Mouse (Mus musculus): ENCODE data around the gene Tpcn1. TPM values are rescaled to one million over a fixed set of nuclear protein-coding genes. Genes with fewer than 3 reads are reported as not detected.
A peak's percentile ranks its signal among the peaks of the same experiment; 100 is the strongest.

The Tpcn1 gene
- total RNA-seq (2022) = 10 to 100 TPM; 32.5 to 41.9 (median 34.2) TPM

GRCm38 (mm10) chr5:120588569-120589094 is at the start of gene Tpcn1, which contains the start of gene Iqcd:
TSS of gene Tpcn1 (minus strand) at chr5:120588673.
TSS of gene Iqcd (plus strand) at chr5:120589016.
- DNase-seq (ENCODE audit: low spot score in 2 of 2) = peak; percentile 92 to 99

- no peak for DNase-seq (ENCODE audit: low spot score in 2 of 2)
Measured at GRCm38 (mm10) chr5:120635633-120636032, 47.2 kb upstream of the Tpcn1 start.

DNA sequence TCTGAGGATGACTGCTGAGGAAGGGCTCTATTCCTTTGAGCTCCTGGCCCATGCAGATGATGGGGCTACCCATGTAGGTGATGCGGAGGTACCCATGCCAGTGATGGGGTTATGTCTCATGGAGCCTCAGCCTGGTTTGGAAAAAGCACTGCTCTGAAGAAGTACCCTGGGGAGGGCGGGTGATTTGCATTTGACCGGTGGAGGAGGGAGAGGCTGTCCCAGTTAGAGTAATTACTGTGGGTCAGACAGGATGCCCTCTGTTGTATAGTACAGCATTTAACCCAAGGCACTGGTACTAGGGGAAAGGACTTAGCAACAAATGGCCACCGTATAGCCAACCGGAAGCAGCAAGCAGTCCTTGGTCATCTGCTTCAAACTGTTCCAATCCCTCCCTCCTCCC is 46.4 kb upstream of the Tpcn1 start:
- DNase-seq (ENCODE audit: low spot score in 2 of 2) = no peak

DNA sequence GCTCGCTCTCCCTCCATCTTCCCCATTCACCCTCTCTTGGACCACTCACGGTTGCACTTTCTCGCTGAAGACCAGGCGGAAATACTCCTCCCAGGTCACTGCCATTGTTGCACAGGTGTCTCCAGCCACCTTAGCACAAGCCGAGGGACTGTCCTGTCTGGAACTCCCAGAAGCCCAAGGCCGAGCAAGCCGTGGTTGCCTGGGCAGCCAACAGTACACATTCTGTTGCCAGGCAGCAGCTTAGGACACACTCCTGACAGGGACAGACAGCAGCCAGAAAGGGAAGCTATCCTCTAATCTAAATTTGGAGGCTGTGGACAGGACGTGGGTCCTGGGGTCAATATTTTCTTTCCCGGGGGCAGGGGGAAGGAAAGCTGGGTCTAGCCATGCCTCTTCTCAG is 45.7 kb upstream of the Tpcn1 start, which contains the start of gene Cfap73:
Gene Cfap73 (minus strand): TSS at position 105 of the 400 bp plus-strand sequence.
- no peak for DNase-seq (ENCODE audit: low spot score in 2 of 2)

- no peak for DNase-seq (ENCODE audit: low spot score in 2 of 2)
Measured at GRCm38 (mm10) chr5:120631892-120632291, 43.4 kb upstream of the Tpcn1 start.

GRCm38 (mm10) chr5:120631128-120631527 is 42.7 kb upstream of the Tpcn1 start:
- no peak for DNase-seq (ENCODE audit: low spot score in 2 of 2)

- DNase-seq (ENCODE audit: low spot score in 2 of 2) = no peak
Measured at GRCm38 (mm10) chr5:120628624-120629023, 40.2 kb upstream of the Tpcn1 start.

DNA sequence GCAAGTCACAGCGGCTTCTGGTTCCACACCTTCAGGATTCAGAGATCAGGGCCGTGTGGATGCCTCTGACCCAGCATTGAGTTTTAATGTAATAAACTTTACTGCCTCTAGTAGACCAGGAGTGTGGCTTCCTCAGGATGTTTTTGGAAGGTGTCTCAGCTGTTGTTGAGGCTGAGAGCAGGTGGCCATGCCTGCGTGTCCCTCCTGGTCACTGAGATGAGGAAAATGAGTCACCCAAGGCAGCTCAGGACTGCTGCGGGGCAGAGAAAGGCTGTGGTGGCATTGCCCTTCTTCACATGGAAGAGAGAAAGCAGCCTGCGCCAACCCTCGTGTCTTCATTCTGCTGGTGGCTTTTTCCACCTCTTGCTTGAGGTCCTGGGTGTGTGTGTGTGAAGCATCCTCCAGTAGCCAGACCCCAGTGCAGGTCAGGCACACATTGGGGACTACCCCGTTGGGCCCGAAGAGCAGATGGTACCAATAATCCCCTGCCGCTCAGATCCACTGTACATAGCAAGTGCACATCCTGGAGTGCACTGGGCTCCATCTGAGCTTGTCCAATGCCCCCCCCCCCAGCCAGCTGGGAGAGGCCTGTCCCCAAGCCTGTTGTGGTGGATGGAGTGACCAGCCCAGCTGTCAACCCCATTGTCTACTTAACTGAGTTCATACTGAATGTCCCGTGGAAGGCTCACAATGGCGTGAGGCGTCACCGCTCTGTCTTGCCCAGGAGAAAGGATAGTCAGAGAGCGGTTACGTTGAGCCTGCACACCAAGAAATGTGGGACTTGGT is 39.2 kb upstream of the Tpcn1 start:
- no peak for DNase-seq (ENCODE audit: low spot score in 2 of 2)

DNA sequence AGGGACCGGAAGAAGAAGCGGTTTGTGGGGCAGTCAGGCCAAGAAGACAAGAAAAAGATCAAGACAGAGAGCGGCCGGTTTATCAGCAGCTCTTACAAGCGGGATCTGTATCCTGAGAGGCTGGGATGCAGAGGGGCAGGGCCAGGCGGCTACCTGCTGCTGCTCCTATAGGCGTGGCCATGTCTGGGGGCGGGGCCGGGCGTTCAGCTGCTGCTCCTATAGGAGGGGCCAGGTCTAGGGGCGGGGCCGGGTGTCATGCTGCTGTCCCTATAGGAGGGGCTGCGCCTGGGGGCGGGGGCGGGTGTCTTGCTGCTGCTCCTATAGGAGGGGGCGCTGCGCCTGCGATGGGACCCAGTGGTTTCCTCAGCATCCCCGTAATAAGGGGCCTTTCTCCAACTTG is 37.9 kb upstream of the Tpcn1 start:
- DNase-seq (ENCODE audit: low spot score in 2 of 2) = no peak

- no peak for DNase-seq (ENCODE audit: low spot score in 2 of 2)
Measured at GRCm38 (mm10) chr5:120624427-120624826, 36.0 kb upstream of the Tpcn1 start.

- no peak for DNase-seq (ENCODE audit: low spot score in 2 of 2)
Measured at GRCm38 (mm10) chr5:120622198-120622851, 33.9 kb upstream of the Tpcn1 start.

DNA sequence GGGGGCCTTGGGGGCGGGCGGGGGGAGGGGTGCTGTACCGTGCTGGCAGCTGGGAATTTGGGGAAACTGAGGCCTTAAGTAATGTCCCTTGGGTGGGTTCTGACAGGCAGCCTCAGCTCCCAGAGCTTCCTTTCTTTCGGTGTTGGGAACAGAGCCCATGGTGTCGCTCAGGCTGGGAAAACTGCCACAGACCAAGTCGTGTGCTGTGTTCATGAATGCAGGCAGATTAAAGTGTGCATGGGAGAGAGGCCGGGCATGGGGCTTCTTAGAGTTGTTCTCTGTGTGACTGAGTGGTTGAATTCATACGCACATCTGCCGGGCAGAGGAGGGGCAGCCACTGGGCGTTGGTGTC is 33.3 kb upstream of the Tpcn1 start:
- DNase-seq (ENCODE audit: low spot score in 2 of 2) = no peak

DNA sequence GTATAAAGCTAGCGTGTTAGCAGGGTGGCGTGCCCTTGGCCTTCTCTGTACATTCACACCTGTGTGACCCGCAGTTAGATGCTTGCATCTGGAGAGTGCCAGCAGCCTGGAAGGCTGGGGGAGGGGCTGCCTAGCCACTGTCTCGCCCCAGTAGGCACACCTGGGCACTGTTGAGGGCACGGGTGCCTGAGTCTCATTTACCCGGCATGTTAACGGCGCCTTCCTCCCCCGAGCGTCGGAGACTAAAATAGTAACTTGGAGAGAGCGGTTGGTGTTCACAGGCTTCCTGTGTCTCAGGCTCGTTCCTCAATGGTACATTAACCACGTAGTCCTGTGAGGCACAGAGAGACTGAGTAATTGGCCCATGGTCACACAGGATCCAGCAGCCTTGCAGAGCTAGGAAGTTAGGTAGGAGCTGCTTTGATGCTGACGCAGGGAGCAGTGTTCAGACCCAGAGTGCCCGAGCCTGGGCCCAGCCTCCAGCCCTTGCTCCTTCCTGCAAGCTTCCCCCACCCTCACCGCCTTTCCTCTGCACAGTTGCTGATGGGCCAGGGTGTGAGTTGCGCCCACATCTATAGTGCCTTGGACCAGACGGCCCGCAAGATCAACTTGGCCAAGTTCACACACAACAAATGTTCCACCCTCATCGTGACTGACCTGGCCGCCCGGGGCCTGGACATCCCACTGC is 32.7 kb upstream of the Tpcn1 start:
- no peak for DNase-seq (ENCODE audit: low spot score in 2 of 2)

DNA sequence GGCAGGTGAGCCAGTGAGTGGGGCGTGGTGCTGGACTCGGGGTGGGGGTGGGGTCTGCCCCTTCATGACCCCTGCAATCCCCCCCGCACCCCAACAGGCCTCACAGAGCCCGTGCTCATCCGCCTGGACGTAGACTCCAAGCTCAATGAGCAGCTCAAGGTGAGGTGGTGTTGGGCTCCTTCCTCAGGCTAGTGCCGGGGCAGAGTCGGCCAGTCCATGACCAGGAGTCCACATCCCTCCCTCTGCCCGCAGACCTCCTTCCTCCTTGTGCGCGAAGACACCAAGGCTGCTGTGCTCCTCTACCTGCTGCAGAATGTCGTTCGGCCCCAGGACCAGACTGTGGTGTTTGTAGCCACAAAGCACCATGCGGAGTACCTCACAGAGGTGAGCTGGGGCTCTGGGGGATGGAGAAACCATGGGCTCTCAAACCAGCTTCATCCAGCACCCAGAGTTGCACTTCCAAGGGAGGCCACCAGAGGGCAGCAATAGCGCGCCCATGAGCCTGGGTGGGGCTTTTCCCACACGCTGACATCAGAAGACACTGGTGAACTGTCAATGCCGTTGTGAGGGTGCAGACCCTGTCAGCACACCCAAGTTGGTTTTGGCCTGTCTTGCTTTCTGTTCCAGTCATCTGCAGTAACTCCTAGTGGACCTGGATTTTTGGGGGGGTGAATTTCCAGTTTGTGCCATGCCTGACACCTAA is 32.1 kb upstream of the Tpcn1 start:
- peak in 1 of 2 experiments; percentile 90 for DNase-seq (ENCODE audit: low spot score in 2 of 2)

- DNase-seq (ENCODE audit: low spot score in 2 of 2) = peak in 1 of 2 experiments; percentile 54
Measured at GRCm38 (mm10) chr5:120619201-120619600, 30.7 kb upstream of the Tpcn1 start.

DNA sequence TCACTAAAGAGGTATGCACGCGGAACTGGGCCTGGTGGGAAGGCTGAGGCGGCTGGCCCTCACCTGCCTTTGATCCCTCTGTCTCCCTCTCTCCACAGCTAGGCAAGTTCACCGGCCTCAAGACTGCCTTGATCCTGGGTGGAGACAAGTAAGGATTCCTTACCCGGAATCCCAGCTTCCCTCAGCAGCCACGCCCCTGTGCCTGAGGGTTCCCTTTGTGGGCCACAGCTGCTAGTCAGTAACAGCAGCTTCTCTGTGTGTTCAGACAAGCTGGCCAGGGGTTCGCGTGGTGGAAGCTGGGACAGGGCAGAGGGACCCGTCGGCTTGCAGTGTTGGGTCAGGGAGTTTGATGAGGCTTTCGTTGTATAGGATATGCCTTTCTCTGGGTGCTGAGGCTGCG is 30.3 kb upstream of the Tpcn1 start:
- no peak for DNase-seq (ENCODE audit: low spot score in 2 of 2)

DNA sequence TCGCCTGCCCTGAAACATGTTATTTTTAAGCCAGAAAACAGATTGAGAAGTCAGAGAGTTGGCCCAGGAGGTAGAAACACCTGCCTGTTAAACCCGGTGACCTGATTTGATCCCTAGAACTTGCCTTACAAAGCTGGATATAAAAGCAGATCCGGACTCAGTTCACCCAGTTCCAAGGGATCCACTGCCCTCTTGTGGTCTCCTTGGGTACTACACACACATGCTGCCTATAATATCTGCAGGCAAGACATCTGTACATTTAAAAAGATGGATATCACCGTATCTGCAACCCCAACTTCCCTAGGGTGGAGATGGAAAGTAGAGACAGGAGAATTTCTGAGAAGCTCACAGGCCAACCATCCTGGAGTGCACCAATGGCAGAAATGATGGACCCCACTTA is 27.4 kb upstream of the Tpcn1 start:
- DNase-seq (ENCODE audit: low spot score in 2 of 2) = no peak

DNA sequence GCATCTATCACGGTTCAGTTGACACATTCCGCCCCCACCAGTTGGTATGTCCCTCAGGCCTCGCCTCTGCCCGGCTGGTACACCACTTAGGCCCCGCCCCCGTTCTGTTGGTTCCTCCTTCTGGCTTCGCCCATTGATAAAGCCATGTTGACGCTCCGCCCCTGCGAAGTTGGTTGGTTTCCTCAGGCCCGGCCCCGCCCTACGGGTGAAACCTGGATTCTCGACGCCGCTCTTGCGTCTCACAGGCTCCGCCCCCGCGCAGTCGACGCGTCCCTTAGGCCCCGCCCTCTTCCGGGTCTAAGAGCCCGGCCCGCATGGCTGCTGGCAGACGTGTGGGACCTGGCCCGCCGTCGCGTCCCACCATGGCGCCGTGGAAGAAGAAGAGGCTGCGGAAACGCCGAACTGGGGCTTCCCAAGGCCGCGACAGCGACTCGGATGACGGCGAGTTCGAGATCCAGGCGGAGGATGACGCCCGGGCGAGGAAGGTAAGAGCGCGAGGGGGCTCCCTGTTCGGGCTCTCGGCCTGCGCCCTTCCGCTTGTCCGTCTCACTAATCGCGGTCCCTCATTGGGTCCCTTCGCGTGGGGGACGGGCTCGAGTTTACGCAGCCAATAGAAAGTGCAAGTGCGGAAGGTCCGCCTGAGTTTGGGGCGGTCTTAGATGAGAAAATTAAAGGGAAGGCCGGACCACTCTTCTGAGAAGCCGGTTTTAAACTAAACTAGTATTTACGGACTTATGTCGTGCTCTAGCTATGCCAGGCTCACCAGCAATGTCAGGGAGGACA is 24.5 kb upstream of the Tpcn1 start:
- peak; percentile 99 to 100 for DNase-seq (ENCODE audit: low spot score in 2 of 2)

DNA sequence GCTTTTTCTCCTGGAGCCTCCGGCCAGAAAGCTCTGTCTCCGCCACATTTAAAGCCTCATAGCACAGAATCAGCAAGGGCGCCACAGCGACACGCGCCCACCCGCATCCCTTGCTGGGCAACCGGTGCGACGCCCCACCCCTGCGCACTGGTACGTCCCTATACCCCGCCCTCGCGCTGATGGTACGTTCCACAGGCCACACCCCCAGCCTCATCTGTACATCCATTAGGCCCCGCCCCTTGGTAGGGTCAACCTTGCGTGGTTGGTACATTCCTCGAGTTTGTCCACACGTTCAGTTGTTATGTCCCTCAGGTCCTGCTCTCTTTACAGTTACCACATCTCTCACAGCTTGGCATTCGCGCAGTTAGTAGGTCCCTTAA is 24.0 kb upstream of the Tpcn1 start, which contains the start of the genes Rita1 and Ddx54:
Gene Rita1 (minus strand): TSS at position 148 of the 380 bp plus-strand sequence.
Gene Ddx54 (plus strand): TSS at position 298 of the 380 bp plus-strand sequence.
- peak in 1 of 2 experiments; percentile 97 for DNase-seq (ENCODE audit: low spot score in 2 of 2)

GRCm38 (mm10) chr5:120611416-120611815 is 22.9 kb upstream of the Tpcn1 start:
- DNase-seq (ENCODE audit: low spot score in 2 of 2) = no peak
